Mouse (Mus musculus) intestine, postnatal 0 days (tissue): ENCODE measurements around the gene Aatf. TPM values are rescaled to one million over a fixed set of nuclear protein-coding genes. Genes with fewer than 3 reads are reported as not detected.

Source experiments
- ATAC-seq: fragments of 200-750 bp; cut with Nextera tagmentation; 2 replicates; pipeline ENCODE4 v1.8.0; 2017; ENCODE audit warnings: mild to moderate bottlenecking, moderate TSS enrichment, moderate library complexity
- H3K27ac ChIP-seq: fragments of 300-500 bp; sonication (generic); 2 replicates; pipeline ENCODE4 v1.5.1; 2014; ENCODE audit warnings: mild to moderate bottlenecking, low read depth, low read length, moderate library complexity
- H3K27me3 ChIP-seq: fragments of 300-500 bp; sonication (generic); replicated peaks from 2 replicates; pipeline ENCODE4 v1.6.1; 2014; ENCODE audit warnings: low read length, mixed read lengths; ENCODE audit not compliant: control insufficient read depth, insufficient read depth
- H3K36me3 ChIP-seq: fragments of 300-500 bp; sonication (generic); 2 replicates; pipeline ENCODE4 v1.6.1; 2014; ENCODE audit warnings: mild to moderate bottlenecking, moderate library complexity; ENCODE audit not compliant: control insufficient read depth, insufficient read depth
- H3K4me1 ChIP-seq: fragments of 300-500 bp; sonication (generic); replicated peaks from 2 replicates; pipeline ENCODE4 v1.6.1; 2014; ENCODE audit warnings: antibody characterized with exemption, low read length, mixed read lengths; ENCODE audit not compliant: control insufficient read depth, insufficient read depth
- H3K4me2 ChIP-seq: fragments of 300-500 bp; sonication (generic); replicated peaks from 2 replicates; pipeline ENCODE4 v1.6.1; 2014; ENCODE audit warnings: low read depth, mild to moderate bottlenecking, moderate library complexity
- H3K4me3 ChIP-seq: fragments of 300-500 bp; sonication (generic); 2 replicates; pipeline ENCODE4 v1.5.1; 2014; ENCODE audit warnings: low read depth, low read length
- H3K9ac ChIP-seq: fragments of 300-500 bp; sonication (generic); 2 replicates; pipeline ENCODE4 v1.6.1; 2014; ENCODE audit warnings: mild to moderate bottlenecking, low read depth, low read length
- H3K9me3 ChIP-seq: fragments of 300-500 bp; sonication (generic); 2 replicates; pipeline ENCODE4 v1.6.1; 2016; ENCODE audit warnings: mixed run types; ENCODE audit not compliant: control insufficient read depth
- CTCF ChIP-seq: sonication (generic); IDR thresholded peaks from 2 replicates; pipeline ENCODE4 v1.5.1; 2016; ENCODE audit warnings: low read depth, mild to moderate bottlenecking, control low read depth, antibody characterized with exemption, moderate library complexity
- WGBS: fragments of 180-500 bp; shearing (Covaris S2); extraction: QIAGEN DNeasy Blood & Tissue Kit; methylation state at CpG from one replicate; pipeline ENCODE4 v1.1.7; 2014; 5-methylcytosine and 5-hydroxymethylcytosine counted together
- polyA plus RNA-seq: library from polyadenylated mRNA; unstranded; fragments of >200 nt; fragmentation: Nextera tagmentation; extraction: Ambion mirVana; gene quantifications from 2 replicates; pipeline ENCODE4 v1.2.1, GENCODE M21; 2015

The Aatf gene
- polyA plus RNA-seq = 25.6 and 26.6 TPM in 2 replicates

DNA sequence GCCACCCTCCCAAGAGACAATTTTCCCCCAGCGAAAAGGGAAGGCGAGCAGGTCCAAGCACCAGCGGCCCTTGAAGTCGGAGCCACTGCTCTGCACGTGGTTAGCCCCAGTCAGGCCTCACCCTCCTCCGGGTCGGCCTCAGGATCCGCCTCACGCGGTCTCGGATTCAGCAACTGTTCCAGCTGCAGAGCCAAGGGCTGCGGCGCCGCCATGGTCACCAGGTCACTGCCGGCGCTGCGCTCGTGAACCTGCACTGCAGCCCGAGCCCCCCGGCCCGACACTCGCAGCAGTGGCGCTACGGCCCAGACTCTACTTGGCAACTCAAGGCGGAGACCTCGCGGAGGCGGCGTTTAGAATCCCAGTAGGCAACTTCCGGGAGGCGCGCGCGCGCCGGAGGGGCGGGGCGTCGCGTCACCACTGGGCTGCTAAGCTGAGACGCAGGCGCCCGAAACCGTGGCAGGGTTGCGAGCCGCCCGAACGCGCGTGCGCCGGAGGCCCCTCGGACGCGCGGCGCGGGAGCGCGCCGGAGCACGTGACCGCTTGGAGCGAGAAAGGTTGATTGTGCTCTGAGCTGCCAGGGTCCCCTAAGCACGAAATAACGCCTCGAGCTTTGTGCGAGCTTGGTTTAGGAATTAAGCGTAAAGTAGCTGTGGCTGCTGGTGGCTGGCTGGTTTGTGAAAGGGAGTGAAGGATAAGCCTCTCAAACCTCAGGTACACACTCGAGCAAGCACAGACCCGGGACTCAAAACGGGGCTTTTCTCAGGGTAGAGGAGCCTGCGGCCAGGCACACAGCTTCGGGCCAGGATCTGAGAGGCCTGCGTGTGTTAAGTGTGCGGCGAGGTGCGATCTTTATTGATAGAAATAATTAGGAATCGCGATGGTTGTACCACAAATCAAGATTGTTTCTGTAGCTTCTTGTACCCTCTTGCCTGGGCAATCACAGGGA, at the start of gene Aatf:
Aatf (minus strand) TSS at position 352 of the 946 bp plus-strand sequence.
- Histone ChIP-seq H3K9me3 (no peaks in the 10 kb centered on the region), H3K4me3 (peak within 1 kb of the TSS; percentile 54), H3K27me3 (peaks cover 37% of the 10 kb centered on the region), H3K4me2 (peak within 1 kb of the TSS; percentile 86), H3K4me1 (no peaks in the 10 kb centered on the region), H3K36me3 (peaks cover 12% of the 10 kb centered on the region; the same call in 1 of the 2 replicates), H3K9ac (peak within 1 kb of the TSS; percentile 65), H3K27ac (peak within 1 kb of the TSS; percentile 47)
- peak; percentile 99 for ATAC-seq
- under 1% methylated on average over 80 of the region's 80 CpGs for WGBS
- peak; percentile 27; the same call in 1 of the 2 replicates for TF ChIP-seq CTCF

DNA sequence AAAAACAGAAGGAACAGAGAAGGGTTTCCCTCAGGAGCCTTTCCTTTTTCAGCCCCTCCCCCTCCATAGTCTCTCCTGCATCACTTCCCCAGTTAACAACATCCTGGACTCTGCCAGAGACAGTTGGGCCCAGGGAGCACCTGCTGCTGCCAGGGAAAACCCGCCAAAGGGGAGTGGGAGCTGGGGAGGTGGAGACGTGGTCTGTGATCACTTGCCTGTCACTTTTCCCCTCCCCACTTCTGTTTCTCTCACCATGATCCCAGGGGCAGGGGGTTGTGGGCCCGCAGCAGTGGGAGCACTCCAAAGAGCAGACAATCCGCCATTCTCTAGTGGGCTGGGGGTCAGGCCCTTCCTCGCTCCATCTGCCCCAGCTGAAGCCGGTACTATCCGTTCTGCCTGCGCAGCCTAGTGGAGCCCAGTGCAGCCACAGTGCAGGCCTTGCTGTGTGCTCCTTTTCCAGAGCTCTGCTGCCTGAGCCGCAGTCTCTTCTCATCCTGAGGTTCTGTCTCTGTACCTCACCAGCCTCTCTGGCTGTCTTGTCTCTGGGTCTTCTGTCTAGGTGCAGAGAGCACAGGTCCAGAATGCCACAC, 49.5 kb upstream of the Aatf start:
- no peak overlapping the region for H3K4me3 ChIP-seq
- TF ChIP-seq CTCF = no peak

DNA sequence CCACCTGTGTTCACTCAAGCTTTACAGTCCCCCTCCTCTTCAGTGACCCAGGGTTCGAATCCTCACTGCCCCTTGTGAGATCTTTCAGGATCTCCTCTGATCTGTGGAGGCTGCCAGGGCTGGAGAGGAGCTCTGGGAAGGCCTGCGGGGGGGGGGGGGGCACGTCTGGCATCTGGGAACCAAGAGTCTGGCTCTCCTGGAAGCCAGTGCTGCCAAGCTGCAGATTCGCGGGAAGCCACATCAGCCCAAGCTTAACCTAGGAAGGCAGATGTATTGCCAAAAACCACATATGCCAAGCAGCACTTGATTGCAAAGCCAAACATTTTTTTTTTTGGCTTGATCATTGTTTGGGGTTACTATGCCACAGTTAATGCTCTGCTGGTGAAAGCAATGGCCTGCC, 48.2 kb upstream of the Aatf start:
- TF ChIP-seq CTCF = no peak
- Histone ChIP-seq H3K4me3 (no peak overlapping the region), H3K36me3 (no peaks in the 10 kb centered on the region), H3K27ac (no peak overlapping the region), H3K9ac (no peak overlapping the region), H3K27me3 (no peaks in the 10 kb centered on the region), H3K4me1 (no peaks in the 10 kb centered on the region), H3K4me2 (no peak overlapping the region), H3K9me3 (no peaks in the 10 kb centered on the region)
- ATAC-seq = no peak
- WGBS = 66% methylated on average over 4 of the region's 5 CpGs

More for the DNA sequence above, 49.5 kb upstream of the Aatf start:
- H3K9ac ChIP-seq = no peak overlapping the region
- H3K36me3 ChIP-seq = no peaks in the 10 kb centered on the region
- no peak for ATAC-seq
- no peak overlapping the region for H3K4me2 ChIP-seq
- WGBS = 44% methylated on average over 9 of the region's 9 CpGs
- no peaks in the 10 kb centered on the region for H3K9me3 ChIP-seq
- H3K4me1 ChIP-seq = no peaks in the 10 kb centered on the region
- no peak overlapping the region for H3K27ac ChIP-seq
- H3K27me3 ChIP-seq = no peaks in the 10 kb centered on the region

GRCm38 (mm10) chr11:84553821-84554450, 40.6 kb upstream of the Aatf start:
- no peak overlapping the region for H3K27ac ChIP-seq
- no peaks in the 10 kb centered on the region for H3K9me3 ChIP-seq
- H3K36me3 ChIP-seq = no peaks in the 10 kb centered on the region
- no peak for ATAC-seq
- no peak for TF ChIP-seq CTCF
- no peak overlapping the region for H3K4me2 ChIP-seq
- H3K4me3 ChIP-seq = no peak overlapping the region
- H3K27me3 ChIP-seq = no peaks in the 10 kb centered on the region
- WGBS = 82% methylated on average over 14 of the region's 14 CpGs
- no peak overlapping the region for H3K9ac ChIP-seq
- H3K4me1 ChIP-seq = no peaks in the 10 kb centered on the region

DNA sequence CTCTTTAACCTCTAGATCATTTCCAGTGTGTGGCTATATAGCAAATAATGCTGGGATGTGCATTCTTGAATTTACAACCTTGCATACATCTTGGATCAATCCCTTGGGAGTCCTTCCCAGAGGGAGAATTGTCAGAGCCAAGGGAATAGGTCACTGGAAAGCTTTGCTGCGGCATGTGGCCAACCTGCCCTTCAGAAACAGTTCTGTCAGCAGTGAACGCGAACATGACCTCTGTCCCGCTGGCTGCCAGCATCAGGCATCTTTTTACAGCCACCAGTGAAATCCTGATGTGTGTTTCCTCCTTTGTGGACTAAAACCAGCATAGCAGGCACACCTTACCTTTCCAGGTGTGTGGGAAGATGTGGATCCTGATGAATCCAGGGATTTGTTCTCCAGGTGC, 38.0 kb upstream of the Aatf start:
- no peak overlapping the region for H3K9ac ChIP-seq
- H3K27ac ChIP-seq = no peak overlapping the region
- H3K9me3 ChIP-seq = no peaks in the 10 kb centered on the region
- H3K36me3 ChIP-seq = no peaks in the 10 kb centered on the region
- TF ChIP-seq CTCF = no peak
- 65% methylated on average over 4 of the region's 4 CpGs for WGBS
- no peaks in the 10 kb centered on the region for H3K27me3 ChIP-seq
- H3K4me1 ChIP-seq = no peaks in the 10 kb centered on the region
- H3K4me2 ChIP-seq = no peak overlapping the region
- ATAC-seq = no peak
- no peak overlapping the region for H3K4me3 ChIP-seq

DNA sequence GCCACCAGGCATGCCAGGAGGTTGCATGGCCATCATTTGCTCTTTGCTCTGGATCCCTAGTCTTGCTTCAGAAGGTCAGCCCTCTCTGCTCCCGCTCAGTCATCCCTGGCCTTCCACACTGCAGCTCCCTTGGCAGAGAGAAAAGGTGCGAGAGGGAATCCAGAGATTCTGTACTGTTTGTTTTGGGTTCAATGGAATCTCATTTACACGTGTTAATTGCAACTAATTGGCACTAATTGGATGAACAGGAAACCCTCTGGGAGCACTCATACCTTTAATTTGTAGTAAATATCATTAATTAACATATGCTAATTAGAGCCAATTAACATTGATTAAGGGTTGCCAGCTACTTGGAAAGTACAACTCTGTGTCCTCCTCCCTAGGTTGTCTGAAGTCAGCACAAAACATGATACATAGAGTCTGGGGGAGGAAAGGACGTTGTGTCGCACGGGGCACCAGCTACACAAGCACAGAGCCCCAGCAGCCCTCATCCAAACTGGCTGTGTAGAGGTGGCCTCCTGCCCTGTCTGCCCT, 36.0 kb upstream of the Aatf start:
- no peaks in the 10 kb centered on the region for H3K36me3 ChIP-seq
- TF ChIP-seq CTCF = no peak
- no peak overlapping the region for H3K4me2 ChIP-seq
- no peak overlapping the region for H3K27ac ChIP-seq
- no peaks in the 10 kb centered on the region for H3K9me3 ChIP-seq
- no peak overlapping the region for H3K4me3 ChIP-seq
- H3K9ac ChIP-seq = no peak overlapping the region
- ATAC-seq = no peak
- WGBS = 73% methylated on average over 6 of the region's 6 CpGs
- H3K4me1 ChIP-seq = no peaks in the 10 kb centered on the region
- H3K27me3 ChIP-seq = no peaks in the 10 kb centered on the region
